Mouse (Mus musculus) spleen, adult 2 months (tissue): ENCODE results near the gene Rrp1b.

ENCODE experiments used
- CTCF ChIP-seq: fragments of 200-500 bp; IDR thresholded peaks from 2 replicates; pipeline ENCODE4 v1.5.1; 2011; ENCODE audit warnings: mild to moderate bottlenecking, inconsistent platforms; ENCODE audit not compliant: insufficient read depth, insufficient read length, insufficient replicate concordance; ENCODE audit errors: extremely low read depth
- POLR2A ChIP-seq: fragments of 200-500 bp; IDR thresholded peaks from 2 replicates; pipeline ENCODE4 v1.6.1; 2011; ENCODE audit warnings: low read depth, low read length, inconsistent platforms

GRCm38 (mm10) chr17:32092895-32093294 lies 57.0 kb downstream of the Rrp1b start:
- TF ChIP-seq CTCF = no peak
- no peak for TF ChIP-seq POLR2A
